Mouse (Mus musculus): ENCODE data around the gene Ablim1.
"Not testable (repeated sequence)": the region's sequence is repeated elsewhere in the genome, so short reads cannot be mapped to it uniquely, and the experiment has no call there.

DNA sequence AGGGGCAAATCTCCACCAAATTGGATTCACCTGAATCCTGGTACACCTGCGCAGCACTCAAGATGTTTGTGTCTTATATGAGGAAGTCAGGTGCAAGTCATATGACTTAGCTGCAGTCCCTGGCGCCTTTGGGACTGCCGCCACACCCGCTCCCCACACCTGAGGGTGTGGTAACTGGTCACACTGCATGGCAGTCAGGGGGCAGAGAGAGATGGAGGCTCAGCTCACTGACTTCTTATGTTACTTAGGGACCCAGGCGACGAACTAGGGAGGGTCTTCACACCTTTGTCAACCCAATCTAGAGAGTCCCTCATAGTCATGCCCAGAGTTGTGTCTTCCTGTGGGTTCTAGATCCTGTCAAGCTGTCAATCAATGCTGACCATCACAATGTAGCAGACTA, 179.1 kb downstream of the Ablim1 start:
- TF ChIP-seq CTCF (IDR thresholded peaks at IDR 0.05; ENCODE audit: control insufficient read depth, insufficient read depth, insufficient read length); MYOD1 (IDR thresholded peaks at IDR 0.05; ENCODE audit: control insufficient read depth, insufficient read length, low read depth); CEBPB (IDR thresholded peaks at IDR 0.05; ENCODE audit: low read depth); FOSL1 (IDR thresholded peaks at IDR 0.05; ENCODE audit: insufficient read depth, low read length, poor library complexity, severe bottlenecking); USF1 (IDR thresholded peaks at IDR 0.05; ENCODE audit: low read depth); MAX (IDR thresholded peaks at IDR 0.05): not testable (repeated sequence)

Measured in C2C12 (cell line).